Mouse (Mus musculus): ENCODE measurements around the gene Sh3bp5. TPM values are rescaled to one million over a fixed set of nuclear protein-coding genes. Genes with fewer than 3 reads are reported as not detected.

Sh3bp5 gene
- total and polyA plus RNA-seq, 3 experiments, result 0.19 to 1.0 TPM; not detected in 1

GRCm38 (mm10) chr14:31336369-31337155, 99.3 kb downstream of the Sh3bp5 start, which contains the start of gene Capn7 (continued):
- no peak for TF ChIP-seq MAFK (IDR thresholded peaks at IDR 0.05; ENCODE audit: borderline replicate concordance, low read depth, low read length)
- TF ChIP-seq EP300 (IDR thresholded peaks at IDR 0.05; ENCODE audit: low read depth in 1 of 2, low read length in 2 of 2), result no peak
- no peak; the same call in 1 of the 2 replicates for TF ChIP-seq UBTF (IDR thresholded peaks at IDR 0.05; ENCODE audit: borderline replicate concordance, insufficient read depth, low read depth, low read length)

- no peaks in the 10 kb centered on the region for H3K27me3 ChIP-seq (ENCODE audit: control insufficient read depth in 1 of 2, insufficient read depth in 2 of 2, low read length in 2 of 2)
- no peak for TF ChIP-seq POLR2AphosphoS5 (IDR thresholded peaks at IDR 0.05; ENCODE audit: borderline replicate concordance, low read depth, low read length)
- no peak for TF ChIP-seq SMC3 (IDR thresholded peaks at IDR 0.05; ENCODE audit: low read depth, low read length)
- no peak for TF ChIP-seq E2F4 (IDR thresholded peaks at IDR 0.05; ENCODE audit: borderline replicate concordance, low read depth, low read length)
- TF ChIP-seq MAFK (IDR thresholded peaks at IDR 0.05; ENCODE audit: borderline replicate concordance, low read depth, low read length), result no peak
- TF ChIP-seq UBTF (IDR thresholded peaks at IDR 0.05; ENCODE audit: borderline replicate concordance, insufficient read depth, low read depth, low read length), result no peak
- no peak for TF ChIP-seq CHD1 (IDR thresholded peaks at IDR 0.05; ENCODE audit: low read depth, low read length)
- no peak for TF ChIP-seq MYC (IDR thresholded peaks at IDR 0.05; ENCODE audit: low read depth, low read length)
- TF ChIP-seq USF2 (IDR thresholded peaks at IDR 0.05; ENCODE audit: borderline replicate concordance in 1 of 2, insufficient read depth in 1 of 2, low read depth in 1 of 2, low read length in 2 of 2), result no peak
- no peak for TF ChIP-seq TBP (IDR thresholded peaks at IDR 0.05; ENCODE audit: low read depth, low read length)
- TF ChIP-seq BHLHE40 (IDR thresholded peaks at IDR 0.05; ENCODE audit: borderline replicate concordance, low read depth, low read length), result no peak
- no peak for TF ChIP-seq SIN3A (IDR thresholded peaks at IDR 0.05; ENCODE audit: low read length)
- no peak for TF ChIP-seq GABPA (IDR thresholded peaks at IDR 0.05; ENCODE audit: low read depth, low read length)
- TF ChIP-seq GATA1 (IDR thresholded peaks at IDR 0.05; ENCODE audit: low read depth, low read length), result no peak
- no peak for TF ChIP-seq NELFE (IDR thresholded peaks at IDR 0.05; ENCODE audit: low read depth, low read length)
- H3K9ac ChIP-seq (ENCODE audit: control insufficient read depth, low read depth, low read length, poor library complexity, severe bottlenecking), result peak overlapping the region; percentile 56
- no peak overlapping the region for H3K27ac ChIP-seq (ENCODE audit: control insufficient read depth, low read depth, low read length)
- no peaks in the 10 kb centered on the region for H3K9me3 ChIP-seq (replicated peaks; ENCODE audit: insufficient read depth, low read length)
- peaks cover 2 to 5% of the 10 kb centered on the region in 2 experiments; a peak in 1 of 4 replicates for H3K4me1 ChIP-seq (ENCODE audit: control insufficient read depth in 1 of 2, insufficient read depth in 2 of 2, low read length in 2 of 2)
- peaks cover 3 to 9% of the 10 kb centered on the region in 2 experiments; a peak in 3 of 4 replicates for H3K36me3 ChIP-seq (ENCODE audit: control insufficient read depth in 1 of 2, insufficient read depth in 2 of 2, low read length in 2 of 2)
- DNase-seq (ENCODE audit: low read depth, low spot score), result no peak
- H3K4me3 ChIP-seq (ENCODE audit: control insufficient read depth in 1 of 2, insufficient read depth in 1 of 2, low read depth in 2 of 2, low read length in 2 of 2), result peak overlapping the region; percentile 45 to 72
- H3K79me2 ChIP-seq (ENCODE audit: control insufficient read depth, insufficient read depth, low read length, poor library complexity), result peaks cover 18% of the 10 kb centered on the region
Measured at GRCm38 (mm10) chr14:31335765-31336164, 100.1 kb downstream of the Sh3bp5 start.

- TF ChIP-seq CHD1 (IDR thresholded peaks at IDR 0.05; ENCODE audit: low read depth, low read length) (no peak), RAD21 (IDR thresholded peaks at IDR 0.05; ENCODE audit: low read depth, low read length) (no peak), GATA1 (IDR thresholded peaks at IDR 0.05; ENCODE audit: low read depth, low read length) (no peak), MAX (IDR thresholded peaks at IDR 0.05; ENCODE audit: low read length) (no peak), POLR2A (IDR thresholded peaks at IDR 0.05; ENCODE audit: control insufficient read depth in 1 of 2, insufficient read depth in 1 of 2, low read depth in 1 of 2, low read length in 2 of 2, poor library complexity in 1 of 2) (no peak)
- peaks cover 0 to 2% of the 10 kb centered on the region in 2 experiments; a peak in 1 of 4 replicates for H3K4me1 ChIP-seq (ENCODE audit: control insufficient read depth in 1 of 2, insufficient read depth in 2 of 2, low read length in 2 of 2)
Measured at GRCm38 (mm10) chr14:31330957-31331356, 104.9 kb downstream of the Sh3bp5 start.

More at GRCm38 (mm10) chr14:31330957-31331356, 104.9 kb downstream of the Sh3bp5 start:
- no peaks in the 10 kb centered on the region for H3K27me3 ChIP-seq (ENCODE audit: control insufficient read depth in 1 of 2, insufficient read depth in 2 of 2, low read length in 2 of 2)
- DNase-seq (ENCODE audit: low read depth, low spot score), result no peak
- H3K36me3 ChIP-seq (ENCODE audit: control insufficient read depth in 1 of 2, insufficient read depth in 2 of 2, low read length in 2 of 2), result peaks cover 0 to 2% of the 10 kb centered on the region in 2 experiments; a peak in 1 of 4 replicates
- no peaks in the 10 kb centered on the region for H3K9me3 ChIP-seq (replicated peaks; ENCODE audit: insufficient read depth, low read length)
- H3K9ac ChIP-seq (ENCODE audit: control insufficient read depth, low read depth, low read length, poor library complexity, severe bottlenecking), result no peak overlapping the region
- no peak overlapping the region for H3K4me3 ChIP-seq (ENCODE audit: control insufficient read depth in 1 of 2, insufficient read depth in 1 of 2, low read depth in 2 of 2, low read length in 2 of 2)
- no peak overlapping the region for H3K27ac ChIP-seq (ENCODE audit: control insufficient read depth, low read depth, low read length)
- H3K79me2 ChIP-seq (ENCODE audit: control insufficient read depth, insufficient read depth, low read length, poor library complexity), result no peaks in the 10 kb centered on the region

Data from MEL (cell line).